Mouse (Mus musculus): ENCODE results near the gene Ablim2. TPM values are rescaled to one million over a fixed set of nuclear protein-coding genes. Genes with fewer than 3 reads are reported as not detected.

The Ablim2 gene
- polyA plus RNA-seq, 1 experiment from 2014 or later, result 2.5 TPM

- H3K9ac ChIP-seq (ENCODE audit: low read depth, low read length), result no peak overlapping the region
- H3K4me3 ChIP-seq (ENCODE audit: low read length), result no peak overlapping the region
- H3K27me3 ChIP-seq (ENCODE audit: control insufficient read depth, insufficient read depth, low read length), result 0 out of 2 replicates have a peak, but pooled peaks cover 3% of the 10 kb centered on the region
- WGBS, result 73% methylated on average over 8 of the region's 8 CpGs
- H3K36me3 ChIP-seq (ENCODE audit: control insufficient read depth, insufficient read depth, low read length), result no peaks in the 10 kb centered on the region
- no peak for ATAC-seq (ENCODE audit: low FRiP score, low TSS enrichment)
- H3K4me1 ChIP-seq (ENCODE audit: control insufficient read depth, insufficient read depth, low read length), result peaks cover 8% of the 10 kb centered on the region; the same call in 1 of the 2 replicates
- H3K27ac ChIP-seq (ENCODE audit: low read depth, low read length), result no peak overlapping the region
- no peak overlapping the region for H3K4me2 ChIP-seq (replicated peaks; ENCODE audit: low read depth, low read length)
- H3K9me3 ChIP-seq (ENCODE audit: control insufficient read depth, low read length), result no peaks in the 10 kb centered on the region
Observed at GRCm38 (mm10) chr5:35743238-35743951, 14.3 kb upstream of the Ablim2 start.

- ATAC-seq (ENCODE audit: low FRiP score, low TSS enrichment), result no peak
- WGBS, result 77% methylated on average over 7 of the region's 7 CpGs
- Histone ChIP-seq H3K4me3 (ENCODE audit: low read length) (no peak overlapping the region), H3K27me3 (ENCODE audit: control insufficient read depth, insufficient read depth, low read length) (0 out of 2 replicates have a peak, but pooled peaks cover 3% of the 10 kb centered on the region), H3K27ac (ENCODE audit: low read depth, low read length) (no peak overlapping the region), H3K9ac (ENCODE audit: low read depth, low read length) (no peak overlapping the region), H3K4me2 (replicated peaks; ENCODE audit: low read depth, low read length) (no peak overlapping the region), H3K4me1 (ENCODE audit: control insufficient read depth, insufficient read depth, low read length) (peaks cover 8% of the 10 kb centered on the region; the same call in 1 of the 2 replicates), H3K9me3 (ENCODE audit: control insufficient read depth, low read length) (no peaks in the 10 kb centered on the region), H3K36me3 (ENCODE audit: control insufficient read depth, insufficient read depth, low read length) (no peaks in the 10 kb centered on the region)
Observed at GRCm38 (mm10) chr5:35743990-35744722, 13.5 kb upstream of the Ablim2 start.

- H3K4me3 ChIP-seq (ENCODE audit: low read length), result no peak overlapping the region
- H3K9ac ChIP-seq (ENCODE audit: low read depth, low read length), result no peak overlapping the region
- H3K4me1 ChIP-seq (ENCODE audit: control insufficient read depth, insufficient read depth, low read length), result peaks cover 8% of the 10 kb centered on the region; the same call in 1 of the 2 replicates
- ATAC-seq (ENCODE audit: low FRiP score, low TSS enrichment), result no peak
- no peak overlapping the region for H3K4me2 ChIP-seq (replicated peaks; ENCODE audit: low read depth, low read length)
- H3K9me3 ChIP-seq (ENCODE audit: control insufficient read depth, low read length), result no peaks in the 10 kb centered on the region
- no peak overlapping the region for H3K27ac ChIP-seq (ENCODE audit: low read depth, low read length)
- H3K36me3 ChIP-seq (ENCODE audit: control insufficient read depth, insufficient read depth, low read length), result no peaks in the 10 kb centered on the region
- 0 out of 2 replicates have a peak, but pooled peaks cover 3% of the 10 kb centered on the region for H3K27me3 ChIP-seq (ENCODE audit: control insufficient read depth, insufficient read depth, low read length)
- WGBS, result 93% methylated on average over 5 of the region's 5 CpGs
Observed at GRCm38 (mm10) chr5:35745406-35745805, 12.3 kb upstream of the Ablim2 start.

GRCm38 (mm10) chr5:35746910-35747309, 10.8 kb upstream of the Ablim2 start:
- 30% methylated on average over 4 of the region's 4 CpGs for WGBS
- no peak overlapping the region for H3K9ac ChIP-seq (ENCODE audit: low read depth, low read length)
- H3K27me3 ChIP-seq (ENCODE audit: control insufficient read depth, insufficient read depth, low read length), result no peaks in the 10 kb centered on the region
- H3K4me3 ChIP-seq (ENCODE audit: low read length), result no peak overlapping the region
- ATAC-seq (ENCODE audit: low FRiP score, low TSS enrichment), result no peak
- no peaks in the 10 kb centered on the region for H3K9me3 ChIP-seq (ENCODE audit: control insufficient read depth, low read length)
- no peak overlapping the region for H3K4me2 ChIP-seq (replicated peaks; ENCODE audit: low read depth, low read length)
- H3K4me1 ChIP-seq (ENCODE audit: control insufficient read depth, insufficient read depth, low read length), result no peaks in the 10 kb centered on the region
- no peak overlapping the region for H3K27ac ChIP-seq (ENCODE audit: low read depth, low read length)
- no peaks in the 10 kb centered on the region for H3K36me3 ChIP-seq (ENCODE audit: control insufficient read depth, insufficient read depth, low read length)

GRCm38 (mm10) chr5:35749416-35749815, 8.3 kb upstream of the Ablim2 start:
- 64% methylated on average over 3 of the region's 3 CpGs for WGBS
- H3K27ac ChIP-seq (ENCODE audit: low read depth, low read length), result no peak overlapping the region
- no peak overlapping the region for H3K9ac ChIP-seq (ENCODE audit: low read depth, low read length)
- H3K4me1 ChIP-seq (ENCODE audit: control insufficient read depth, insufficient read depth, low read length), result no peaks in the 10 kb centered on the region
- no peak overlapping the region for H3K4me3 ChIP-seq (ENCODE audit: low read length)
- no peak overlapping the region for H3K4me2 ChIP-seq (replicated peaks; ENCODE audit: low read depth, low read length)
- no peaks in the 10 kb centered on the region for H3K36me3 ChIP-seq (ENCODE audit: control insufficient read depth, insufficient read depth, low read length)
- H3K9me3 ChIP-seq (ENCODE audit: control insufficient read depth, low read length), result no peaks in the 10 kb centered on the region
- no peaks in the 10 kb centered on the region for H3K27me3 ChIP-seq (ENCODE audit: control insufficient read depth, insufficient read depth, low read length)
- ATAC-seq (ENCODE audit: low FRiP score, low TSS enrichment), result no peak

GRCm38 (mm10) chr5:35750026-35750425, 7.7 kb upstream of the Ablim2 start:
- Histone ChIP-seq H3K4me3 (ENCODE audit: low read length) (no peak overlapping the region), H3K27ac (ENCODE audit: low read depth, low read length) (no peak overlapping the region), H3K4me1 (ENCODE audit: control insufficient read depth, insufficient read depth, low read length) (no peaks in the 10 kb centered on the region), H3K27me3 (ENCODE audit: control insufficient read depth, insufficient read depth, low read length) (no peaks in the 10 kb centered on the region), H3K36me3 (ENCODE audit: control insufficient read depth, insufficient read depth, low read length) (no peaks in the 10 kb centered on the region), H3K9ac (ENCODE audit: low read depth, low read length) (no peak overlapping the region), H3K4me2 (replicated peaks; ENCODE audit: low read depth, low read length) (no peak overlapping the region), H3K9me3 (ENCODE audit: control insufficient read depth, low read length) (no peaks in the 10 kb centered on the region)
- WGBS, result 88% methylated on average over 1 of the region's 1 CpGs
- no peak for ATAC-seq (ENCODE audit: low FRiP score, low TSS enrichment)

GRCm38 (mm10) chr5:35751016-35751415, 6.7 kb upstream of the Ablim2 start:
- 80% methylated on average over 7 of the region's 7 CpGs for WGBS
- ATAC-seq (ENCODE audit: low FRiP score, low TSS enrichment), result no peak
- H3K4me3 ChIP-seq (ENCODE audit: low read length), result no peak overlapping the region
- H3K9me3 ChIP-seq (ENCODE audit: control insufficient read depth, low read length), result no peaks in the 10 kb centered on the region
- no peak overlapping the region for H3K4me2 ChIP-seq (replicated peaks; ENCODE audit: low read depth, low read length)
- H3K36me3 ChIP-seq (ENCODE audit: control insufficient read depth, insufficient read depth, low read length), result no peaks in the 10 kb centered on the region
- no peak overlapping the region for H3K27ac ChIP-seq (ENCODE audit: low read depth, low read length)
- no peaks in the 10 kb centered on the region for H3K4me1 ChIP-seq (ENCODE audit: control insufficient read depth, insufficient read depth, low read length)
- 0 out of 2 replicates have a peak, but pooled peaks cover 2% of the 10 kb centered on the region for H3K27me3 ChIP-seq (ENCODE audit: control insufficient read depth, insufficient read depth, low read length)
- no peak overlapping the region for H3K9ac ChIP-seq (ENCODE audit: low read depth, low read length)

GRCm38 (mm10) chr5:35755131-35755733, 2.4 kb upstream of the Ablim2 start:
- ATAC-seq (ENCODE audit: low FRiP score, low TSS enrichment), result no peak
- H3K36me3 ChIP-seq (ENCODE audit: control insufficient read depth, insufficient read depth, low read length), result no peaks in the 10 kb centered on the region
- H3K4me2 ChIP-seq (replicated peaks; ENCODE audit: low read depth, low read length), result no peak overlapping the region
- H3K27ac ChIP-seq (ENCODE audit: low read depth, low read length), result no peak overlapping the region
- no peak overlapping the region for H3K4me3 ChIP-seq (ENCODE audit: low read length)
- peaks cover 39% of the 10 kb centered on the region for H3K27me3 ChIP-seq (ENCODE audit: control insufficient read depth, insufficient read depth, low read length)
- no peak overlapping the region for H3K9ac ChIP-seq (ENCODE audit: low read depth, low read length)
- 0 out of 2 replicates have a peak, but pooled peaks cover 6% of the 10 kb centered on the region for H3K4me1 ChIP-seq (ENCODE audit: control insufficient read depth, insufficient read depth, low read length)
- WGBS, result 26% methylated on average over 5 of the region's 5 CpGs
- H3K9me3 ChIP-seq (ENCODE audit: control insufficient read depth, low read length), result no peaks in the 10 kb centered on the region

- no peak for ATAC-seq (ENCODE audit: low FRiP score, low TSS enrichment)
- 81% methylated on average over 4 of the region's 4 CpGs for WGBS
- H3K27me3 ChIP-seq (ENCODE audit: control insufficient read depth, insufficient read depth, low read length), result peaks cover 42% of the 10 kb centered on the region
Observed at GRCm38 (mm10) chr5:35756020-35756419, 1.7 kb upstream of the Ablim2 start.

More at GRCm38 (mm10) chr5:35756020-35756419, 1.7 kb upstream of the Ablim2 start:
- no peak overlapping the region for H3K4me2 ChIP-seq (replicated peaks; ENCODE audit: low read depth, low read length)
- no peaks in the 10 kb centered on the region for H3K36me3 ChIP-seq (ENCODE audit: control insufficient read depth, insufficient read depth, low read length)
- H3K9me3 ChIP-seq (ENCODE audit: control insufficient read depth, low read length), result no peaks in the 10 kb centered on the region
- no peak overlapping the region for H3K27ac ChIP-seq (ENCODE audit: low read depth, low read length)
- H3K4me3 ChIP-seq (ENCODE audit: low read length), result no peak overlapping the region
- no peak overlapping the region for H3K9ac ChIP-seq (ENCODE audit: low read depth, low read length)
- H3K4me1 ChIP-seq (ENCODE audit: control insufficient read depth, insufficient read depth, low read length), result 0 out of 2 replicates have a peak, but pooled peaks cover 6% of the 10 kb centered on the region

All from kidney, embryonic 14.5 days (tissue).